Mouse (Mus musculus) thymus, postnatal 25 days (tissue): ENCODE measurements around the gene Anxa2.

Experiments used
- DNase-seq: peaks from one replicate; pipeline ENCODE4 v3.0.0; 2022

Anxa2 gene

GRCm38 (mm10) chr9:69514206-69514605 is 60.8 kb downstream of the Anxa2 start:
- DNase-seq, result no peak

- DNase-seq, result no peak
Measured at GRCm38 (mm10) chr9:69515416-69515815, 62.0 kb downstream of the Anxa2 start.

- no peak for DNase-seq
Measured at GRCm38 (mm10) chr9:69517387-69518035, 64.1 kb downstream of the Anxa2 start.
